Mouse (Mus musculus) heart, postnatal 25 days (tissue): ENCODE data around the gene St6galnac4. TPM values are rescaled to one million over a fixed set of nuclear protein-coding genes. Genes with fewer than 3 reads are reported as not detected.

Experiments
- DNase-seq: peaks from one replicate; pipeline ENCODE4 v3.0.0; 2022; ENCODE audit warnings: low spot score
- intact Hi-C: fragments of 180-260 bp; cut with DNase I; formaldehyde crosslinking; loops from one replicate; pipeline ENCODE4 v1.15.1; 2025
- total RNA-seq, 2 experiments: library from RNA; stranded (reverse); gene quantifications; 2 replicates each; pipeline ENCODE4 v1.2.3; 2021

St6galnac4 gene
- total RNA-seq, 2 experiments from 2014 or later = 17.7 to 21.4 TPM

GRCm38 (mm10) chr2:32642813-32643212 lies 55.9 kb downstream of the St6galnac4 start:
- intact Hi-C loops = no loop called here
- DNase-seq = peak; percentile 68

GRCm38 (mm10) chr2:32644083-32644482 lies 57.2 kb downstream of the St6galnac4 start:
- intact Hi-C loops = no loop called here
- DNase-seq = no peak

GRCm38 (mm10) chr2:32644799-32645475 lies 58.0 kb downstream of the St6galnac4 start:
- intact Hi-C loops = no loop called here
- DNase-seq = no peak

GRCm38 (mm10) chr2:32645647-32646046 lies 58.8 kb downstream of the St6galnac4 start:
- intact Hi-C loops = loop anchor here (2.0 kb wide), 1 partner anchor 13 kb away; no protein-coding TSS in a partner anchor
- no peak for DNase-seq

GRCm38 (mm10) chr2:32646379-32647056 lies 59.6 kb downstream of the St6galnac4 start, which contains the start of gene Eng:
Gene Eng (plus strand): TSS chr2:32646595.
- peak; percentile 84 for DNase-seq
- intact Hi-C loops = loop anchor here (2.0 kb wide), 1 partner anchor 14 kb away; no protein-coding TSS in a partner anchor

- intact Hi-C loops = loop anchor here (2.0 kb wide), 1 partner anchor 15 kb away; no protein-coding TSS in a partner anchor
- no peak for DNase-seq
These were observed 60.5 kb downstream of the St6galnac4 start for GRCm38 (mm10) chr2:32647366-32647765.

Other genes with a start within 250 kb of the St6galnac4 start
- gene Ciz1, start 234.8 kb upstream of the St6galnac4 start, total RNA-seq = 10 to 100 TPM; 25.6 to 32.2 TPM
- 1 to 10 TPM; 5.0 to 5.2 TPM for gene Dnm1, start 233.8 kb upstream of the St6galnac4 start, total RNA-seq
- 10 to 100 TPM; 47.7 to 49.6 TPM for gene 1110008P14Rik, start 205.2 kb upstream of the St6galnac4 start, total RNA-seq
- 1 to 10 TPM; 3.1 to 3.6 TPM for gene Lcn2, start 198.8 kb upstream of the St6galnac4 start, total RNA-seq
- gene Ptges2, start 191.2 kb upstream of the St6galnac4 start, total RNA-seq = 10 to 100 TPM; 78.1 to 81.2 TPM
- gene Naif1, start 136.6 kb upstream of the St6galnac4 start, total RNA-seq = 1 to 10 TPM; 3.4 to 4.2 TPM
- 1 to 10 TPM; 5.6 to 7.5 TPM for gene Slc25a25, start 135.7 kb upstream of the St6galnac4 start, total RNA-seq
- 1 to 10 TPM; 7.8 to 9.2 TPM for gene Fam102a, start 51.8 kb upstream of the St6galnac4 start, total RNA-seq
- gene Dpm2, start 16.2 kb upstream of the St6galnac4 start, total RNA-seq = 10 to 100 TPM; 18.6 to 23.3 TPM
- not detected for gene Pip5kl1, start 12.3 kb upstream of the St6galnac4 start, total RNA-seq
- gene 9430097D07Rik, start 11.4 kb upstream of the St6galnac4 start, total RNA-seq = not detected
- 100 to 1,000 TPM; 104 to 110 TPM for gene St6galnac6, start 12.6 kb downstream of the St6galnac4 start, total RNA-seq
- gene Ak1, start 34.7 kb downstream of the St6galnac4 start, total RNA-seq = 100 to 1,000 TPM; 733 to 743 TPM
- 100 to 1,000 TPM; 126 to 140 TPM for gene Eng, start 59.5 kb downstream of the St6galnac4 start, total RNA-seq
- 1 to 10 TPM; 4.2 to 6.0 TPM for gene Fpgs, start 117.0 kb downstream of the St6galnac4 start, total RNA-seq
- 10 to 100 TPM; 23.4 to 26.4 TPM for gene Cdk9, start 126.0 kb downstream of the St6galnac4 start, total RNA-seq
- 10 to 100 TPM; 20.7 to 25.4 TPM for gene Sh2d3c, start 134.0 kb downstream of the St6galnac4 start, total RNA-seq
- gene 6330409D20Rik, start 153.9 kb downstream of the St6galnac4 start, total RNA-seq = not detected
- gene Tor2a, start 170.1 kb downstream of the St6galnac4 start, total RNA-seq = 1 to 10 TPM; 8.1 to 8.3 TPM
- gene Ttc16, start 188.5 kb downstream of the St6galnac4 start, total RNA-seq = under 1 TPM; 0.10 to 0.17 TPM
- gene Ptrh1, start 188.7 kb downstream of the St6galnac4 start, total RNA-seq = 1 to 10 TPM; 2.6 to 4.2 TPM
- not detected for gene Cfap157, start 197.3 kb downstream of the St6galnac4 start, total RNA-seq